Mouse (Mus musculus) neutrophil, adult 59 days (primary cell): ENCODE results near the gene Slc2a5. TPM values are rescaled to one million over a fixed set of nuclear protein-coding genes. Genes with fewer than 3 reads are reported as not detected.

Experiments used
- total RNA-seq, 2 experiments: library from RNA; stranded (reverse); gene quantifications; 1 replicate in 1 of 2; 2 replicates in 1 of 2; pipeline ENCODE4 v1.2.4; 2023

The Slc2a5 gene
- total RNA-seq: not detected

DNA sequence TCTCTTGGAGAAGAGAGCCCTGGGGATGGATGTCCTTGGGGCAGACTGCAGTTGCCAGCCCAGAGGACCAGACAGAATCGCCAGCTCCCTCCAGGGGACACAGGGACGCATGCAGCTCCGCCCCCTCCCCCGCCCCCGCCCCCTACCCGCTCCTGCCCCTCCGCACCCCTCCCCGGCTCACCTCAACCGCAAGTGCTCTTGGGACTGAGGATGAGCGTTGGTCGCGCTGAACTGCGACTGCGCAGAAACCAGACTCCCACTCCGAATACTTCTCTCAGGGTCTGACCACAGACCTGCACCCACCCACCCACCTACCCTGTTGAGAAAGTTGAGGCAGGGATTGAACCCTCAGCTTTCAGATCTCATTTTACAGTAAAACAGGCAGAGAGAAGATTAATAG, at the start of gene Slc2a5:
TSS of gene Slc2a5 (plus strand) at position 229 of the 400 bp plus-strand sequence.

DNA sequence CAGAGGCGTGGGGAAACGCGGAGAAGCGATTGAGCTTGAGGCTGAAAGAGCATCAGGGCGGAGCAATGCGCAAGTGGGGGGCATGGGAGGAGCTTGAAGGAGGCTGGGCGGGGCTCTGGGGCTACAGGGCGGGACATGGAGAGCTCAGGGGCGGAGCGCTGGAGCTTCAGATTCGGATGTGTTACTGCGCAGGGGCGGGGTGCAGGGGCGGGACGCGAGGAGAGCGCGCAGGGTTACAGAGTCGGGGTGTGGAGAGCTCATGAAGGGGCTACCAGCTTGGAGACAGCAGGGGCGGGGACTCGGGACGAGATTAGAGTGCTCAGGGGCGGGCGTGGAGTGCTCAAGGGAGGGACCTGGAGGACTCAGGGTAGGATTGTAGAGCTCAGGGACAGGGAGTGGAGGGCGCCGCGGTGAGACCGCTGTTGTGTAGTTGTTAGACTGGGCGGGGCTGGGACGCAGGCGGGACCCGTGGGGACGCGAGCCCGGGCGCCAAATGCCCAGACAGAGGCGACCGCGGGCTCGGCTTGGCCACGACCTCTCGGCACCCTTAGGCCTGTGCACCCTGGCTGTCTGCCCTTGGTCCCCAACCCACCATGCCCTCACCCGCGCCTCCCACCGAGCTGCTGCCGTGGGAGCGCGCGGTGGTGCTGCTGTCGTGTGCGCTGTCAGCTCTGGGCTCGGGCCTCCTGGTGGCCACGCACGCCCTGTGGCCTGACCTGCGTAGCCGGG, 31.8 kb upstream of the Slc2a5 start, which contains the start of gene Gpr157:
TSS of gene Gpr157 (plus strand) at position 205 of the 729 bp plus-strand sequence.

Other genes with a start within 250 kb of the Slc2a5 start
- 1 to 10 TPM; 1.3 to 2.0 TPM for gene Spsb1, start 164.2 kb upstream of the Slc2a5 start, total RNA-seq
- 10 to 100 TPM; 69.1 to 78.5 TPM for gene H6pd, start 110.3 kb upstream of the Slc2a5 start, total RNA-seq
- 1 to 10 TPM; 6.0 to 6.7 TPM for gene Gpr157, start 31.9 kb upstream of the Slc2a5 start, total RNA-seq
- not detected for gene Slc2a7, start 29.7 kb downstream of the Slc2a5 start, total RNA-seq
- not detected for gene Car6, start 82.0 kb downstream of the Slc2a5 start, total RNA-seq
- 100 to 1,000 TPM; 272 to 308 TPM for gene Eno1, start 117.4 kb downstream of the Slc2a5 start, total RNA-seq
- gene Rere, start 162.4 kb downstream of the Slc2a5 start, total RNA-seq: 10 to 100 TPM; 66.2 to 82.7 TPM